In genomic region chr8:122462510-122462909, GRCm38 (mm10) we compare ENCODE assay signal across 24 mouse cellular contexts. TPM values are rescaled to one million over a fixed set of nuclear protein-coding genes. Genes with fewer than 3 reads are reported as not detected.
"Had no signal": no experiment of that assay in that cellular context is flagged by ENCODE, and none has a peak within 500 bp of the region (broad histone marks: within the 10 kb centered on the region; RNA-seq: fewer than 3 reads in every experiment).

No protein-coding gene starts in this region.

- DNase-seq: kidney, adult 18-20 months; kidney, adult 9 months; kidney, postnatal 36 days; liver, postnatal 0 days; lung, embryonic 14.5 days; midbrain, embryonic 14.5 days; right cerebral cortex, postnatal 4 days; thymus, adult 2 months had no signal

- H3K4me2 ChIP-seq: limb, embryonic 15.5 days; liver, embryonic 11.5 days; lung, embryonic 14.5 days; midbrain, embryonic 11.5 days; neural tube, embryonic 13.5 days had no signal

- ATAC-seq: inflammation-experienced regulatory T-cells, adult 6 months; intestine, embryonic 16.5 days; liver, postnatal 0 days; lung, postnatal 0 days had no signal

- H3K9me3 ChIP-seq: limb, embryonic 15.5 days; neural tube, embryonic 13.5 days had no signal

- H3K4me3 ChIP-seq: limb, embryonic 15.5 days; neural tube, embryonic 13.5 days had no signal

- H3K9ac ChIP-seq: limb, embryonic 15.5 days; liver, embryonic 14.5 days; liver, postnatal 0 days; lung, embryonic 14.5 days; neural tube, embryonic 13.5 days had no signal

- H3K27ac ChIP-seq: limb, embryonic 15.5 days; liver, embryonic 14.5 days; macrophage; neural tube, embryonic 13.5 days; stomach, postnatal 0 days had no signal

RNA-seq across cellular contexts. Expression of gene Snai3, which starts 2.0 kb away (rescaled TPM):
- total RNA-seq: layer of hippocampus, adult 8-10 months; layer of hippocampus, postnatal 10 days; layer of hippocampus, postnatal 36 days; left cerebral cortex, postnatal 14 days; megakaryocyte-erythroid progenitor cell, adult 5-6 weeks had no signal
- polyA plus RNA-seq: limb, embryonic 11.5 days; macrophage; midbrain, embryonic 11.5 days; midbrain, embryonic 14.5 days had no signal
